Mouse (Mus musculus) splenic B cell, adult 2 months (primary cell): ENCODE results near the gene Frem1.

Experiments used
- DNase-seq: peaks from one replicate; pipeline ENCODE4 v3.0.0-alpha.2; 2011; ENCODE audit warnings: low read depth, low spot score
- H3K27me3 ChIP-seq: 2 replicates; pipeline ENCODE4 v1.6.1; 2012; ENCODE audit warnings: mild to moderate bottlenecking, low read length, moderate library complexity, mixed read lengths; ENCODE audit not compliant: control insufficient read depth, poor library complexity, insufficient read depth, severe bottlenecking
- H3K36me3 ChIP-seq: 2 replicates; pipeline ENCODE4 v1.6.1; 2012; ENCODE audit warnings: mild to moderate bottlenecking, low read length, moderate library complexity, mixed read lengths; ENCODE audit not compliant: control insufficient read depth, poor library complexity, insufficient read depth, severe bottlenecking

Frem1 gene

GRCm38 (mm10) chr4:82972381-82972780 lies 79.8 kb downstream of the Frem1 start:
- H3K27me3 ChIP-seq, result no peaks in the 10 kb centered on the region
- no peak for DNase-seq
- no peaks in the 10 kb centered on the region for H3K36me3 ChIP-seq

GRCm38 (mm10) chr4:82970901-82971648 lies 81.1 kb downstream of the Frem1 start:
- DNase-seq, result no peak
- Histone ChIP-seq H3K36me3 (no peaks in the 10 kb centered on the region), H3K27me3 (no peaks in the 10 kb centered on the region)

GRCm38 (mm10) chr4:82961024-82961423 lies 91.1 kb downstream of the Frem1 start:
- H3K27me3 ChIP-seq, result no peaks in the 10 kb centered on the region
- DNase-seq, result no peak
- no peaks in the 10 kb centered on the region for H3K36me3 ChIP-seq

GRCm38 (mm10) chr4:82957827-82958538 lies 94.2 kb downstream of the Frem1 start:
- no peak for DNase-seq
- Histone ChIP-seq H3K36me3 (no peaks in the 10 kb centered on the region), H3K27me3 (no peaks in the 10 kb centered on the region)

GRCm38 (mm10) chr4:82953992-82954391 lies 98.1 kb downstream of the Frem1 start:
- no peaks in the 10 kb centered on the region for H3K36me3 ChIP-seq
- DNase-seq, result no peak
- no peaks in the 10 kb centered on the region for H3K27me3 ChIP-seq

GRCm38 (mm10) chr4:82949511-82949910 lies 102.6 kb downstream of the Frem1 start:
- Histone ChIP-seq H3K27me3 (no peaks in the 10 kb centered on the region), H3K36me3 (no peaks in the 10 kb centered on the region)
- DNase-seq, result no peak

GRCm38 (mm10) chr4:82946721-82947120 lies 105.4 kb downstream of the Frem1 start:
- DNase-seq, result no peak
- H3K27me3 ChIP-seq, result no peaks in the 10 kb centered on the region
- H3K36me3 ChIP-seq, result no peaks in the 10 kb centered on the region

- no peaks in the 10 kb centered on the region for H3K36me3 ChIP-seq
- H3K27me3 ChIP-seq, result no peaks in the 10 kb centered on the region
- no peak for DNase-seq
Observed at GRCm38 (mm10) chr4:82946276-82946612, 105.9 kb downstream of the Frem1 start.

GRCm38 (mm10) chr4:82945572-82946275 lies 106.4 kb downstream of the Frem1 start:
- DNase-seq, result no peak
- no peaks in the 10 kb centered on the region for H3K27me3 ChIP-seq
- no peaks in the 10 kb centered on the region for H3K36me3 ChIP-seq

- Histone ChIP-seq H3K27me3 (no peaks in the 10 kb centered on the region), H3K36me3 (no peaks in the 10 kb centered on the region)
- DNase-seq, result no peak
Observed at GRCm38 (mm10) chr4:82940680-82941079, 111.5 kb downstream of the Frem1 start.

- Histone ChIP-seq H3K36me3 (no peaks in the 10 kb centered on the region), H3K27me3 (no peaks in the 10 kb centered on the region)
- DNase-seq, result no peak
Observed at GRCm38 (mm10) chr4:82940248-82940647, 111.9 kb downstream of the Frem1 start.

- DNase-seq, result no peak
- no peaks in the 10 kb centered on the region for H3K27me3 ChIP-seq
- no peaks in the 10 kb centered on the region for H3K36me3 ChIP-seq
Observed at GRCm38 (mm10) chr4:82934308-82934707, 117.8 kb downstream of the Frem1 start.

- peak; percentile 40 for DNase-seq
- Histone ChIP-seq H3K27me3 (no peaks in the 10 kb centered on the region), H3K36me3 (no peaks in the 10 kb centered on the region)
Observed at GRCm38 (mm10) chr4:82933698-82934210, 118.4 kb downstream of the Frem1 start.

- Histone ChIP-seq H3K36me3 (no peaks in the 10 kb centered on the region), H3K27me3 (no peaks in the 10 kb centered on the region)
- no peak for DNase-seq
Observed at GRCm38 (mm10) chr4:82930079-82930478, 122.1 kb downstream of the Frem1 start.

- no peaks in the 10 kb centered on the region for H3K27me3 ChIP-seq
- H3K36me3 ChIP-seq, result no peaks in the 10 kb centered on the region
- no peak for DNase-seq
Observed at GRCm38 (mm10) chr4:82921962-82922361, 130.2 kb downstream of the Frem1 start.
